Mouse (Mus musculus): ENCODE measurements around the gene Zfp689.

GRCm38 (mm10) chr7:127393944-127394333, 55.0 kb downstream of the Zfp689 start:
- no peak for TF ChIP-seq CTCF (conservative IDR thresholded peaks at IDR 0.05; ENCODE audit: low read length)
- TF ChIP-seq POU5F1 (IDR thresholded peaks at IDR 0.05; ENCODE audit: borderline replicate concordance, low read length) = no peak
- no peak for TF ChIP-seq NANOG (IDR thresholded peaks at IDR 0.05; ENCODE audit: borderline replicate concordance, low read length)
